Mouse (Mus musculus) myocyte (in vitro differentiated cells): ENCODE measurements around the gene Hsd17b2. TPM values are rescaled to one million over a fixed set of nuclear protein-coding genes. Genes with fewer than 3 reads are reported as not detected.

Experiments
- H3K27me3 ChIP-seq: one replicate; pipeline ENCODE4 v1.6.1; 2011; ENCODE audit not compliant: control insufficient read depth, insufficient read depth, insufficient read length
- H3K36me3 ChIP-seq: one replicate; pipeline ENCODE4 v1.6.1; 2011; ENCODE audit not compliant: control insufficient read depth, insufficient read depth
- H3K4me2 ChIP-seq: one replicate; pipeline ENCODE4 v1.6.1; 2011; ENCODE audit warnings: low read depth, control low read depth
- H3K4me3 ChIP-seq: one replicate; pipeline ENCODE4 v1.5.1; 2011; ENCODE audit warnings: mild to moderate bottlenecking, control low read depth, moderate library complexity
- H3K79me2 ChIP-seq: one replicate; pipeline ENCODE4 v1.6.1; 2011; ENCODE audit not compliant: control insufficient read depth, insufficient read depth
- H3ac ChIP-seq: one replicate; pipeline ENCODE4 v1.6.1; 2011; ENCODE audit not compliant: control insufficient read depth, insufficient read length
- CEBPB ChIP-seq: IDR thresholded peaks from 2 replicates; pipeline ENCODE4 v1.6.1; 2011; ENCODE audit warnings: mild to moderate bottlenecking, moderate library complexity; ENCODE audit not compliant: poor library complexity, insufficient read depth, severe bottlenecking
- E2F4 ChIP-seq: IDR thresholded peaks from one replicate; pipeline ENCODE4 v1.6.1; 2011; ENCODE audit warnings: mild to moderate bottlenecking, control low read depth, moderate library complexity; ENCODE audit not compliant: insufficient read depth
- MAX ChIP-seq: IDR thresholded peaks from one replicate; pipeline ENCODE4 v1.6.1; 2011; ENCODE audit warnings: low read depth, mild to moderate bottlenecking, control low read depth
- MYOD1 ChIP-seq, 3 experiments: IDR thresholded peaks; one replicate each; pipeline ENCODE4 v1.6.1; 2011; ENCODE audit warnings: control low read depth in 2 of 3, low read depth in 2 of 3, mild to moderate bottlenecking in 2 of 3, moderate library complexity in 1 of 3; ENCODE audit not compliant: insufficient read length in 2 of 3, control insufficient read depth in 1 of 3
- MYOG ChIP-seq, 3 experiments: IDR thresholded peaks; one replicate each; pipeline ENCODE4 v1.6.1; 2011; ENCODE audit warnings: control low read depth in 2 of 3, low read depth in 2 of 3, mild to moderate bottlenecking in 2 of 3; ENCODE audit not compliant: insufficient read length in 2 of 3, control insufficient read depth in 1 of 3, insufficient read depth in 1 of 3
- POLR2A ChIP-seq: IDR thresholded peaks from one replicate; pipeline ENCODE4 v1.6.1; 2011; ENCODE audit warnings: low read depth, mild to moderate bottlenecking, control low read depth, moderate library complexity; ENCODE audit not compliant: insufficient read length
- POLR2AphosphoS2 ChIP-seq: IDR thresholded peaks from one replicate; pipeline ENCODE4 v1.6.1; 2011; ENCODE audit warnings: low read depth, control low read depth; ENCODE audit not compliant: insufficient read length
- REST ChIP-seq: IDR thresholded peaks from one replicate; pipeline ENCODE4 v1.6.1; 2011; ENCODE audit warnings: mild to moderate bottlenecking, control low read depth, moderate library complexity; ENCODE audit not compliant: insufficient read depth, insufficient read length
- SRF ChIP-seq: IDR thresholded peaks from one replicate; pipeline ENCODE4 v1.6.1; 2011; ENCODE audit warnings: low read depth; ENCODE audit not compliant: control insufficient read depth, insufficient read length
- TCF12 ChIP-seq: IDR thresholded peaks from one replicate; pipeline ENCODE4 v1.6.1; 2011; ENCODE audit warnings: mild to moderate bottlenecking, control low read depth; ENCODE audit not compliant: poor library complexity, insufficient read depth, severe bottlenecking
- TCF3 ChIP-seq: IDR thresholded peaks from one replicate; pipeline ENCODE4 v1.6.1; 2011; ENCODE audit warnings: low read depth, control low read depth; ENCODE audit not compliant: insufficient read length
- USF1 ChIP-seq: IDR thresholded peaks from one replicate; pipeline ENCODE4 v1.6.1; 2011; ENCODE audit warnings: low read depth, mild to moderate bottlenecking, control low read depth, moderate library complexity
- polyA plus RNA-seq: library from polyadenylated mRNA; unstranded; fragments of >200 nt; fragmentation: generic; extraction: Trizol; gene quantifications from one replicate; pipeline ENCODE4 v1.2.1, GENCODE M21; 2012; ENCODE audit warnings: missing spikeins

The Hsd17b2 gene
- polyA plus RNA-seq, 1 experiment = not detected

DNA sequence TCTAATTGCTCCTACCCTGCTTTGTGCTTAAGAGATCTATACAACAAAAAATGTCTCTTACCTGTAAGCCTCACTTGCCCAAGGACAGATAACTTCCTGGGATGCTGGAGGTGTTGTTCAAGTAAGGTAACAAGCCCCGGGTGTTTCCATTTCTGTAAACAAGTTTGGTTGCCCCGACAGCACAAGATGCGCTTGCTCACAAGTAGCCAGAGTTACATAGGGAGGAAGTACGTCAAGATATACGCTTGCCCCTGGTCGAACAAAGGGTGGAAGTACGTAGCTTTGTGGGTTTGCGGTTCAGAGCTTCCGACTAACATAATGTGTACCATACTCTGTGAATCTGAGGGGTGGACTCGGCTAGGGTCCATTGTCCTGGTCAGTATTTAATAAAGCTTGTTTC is 74.4 kb downstream of the Hsd17b2 start:
- H3K4me3 ChIP-seq = no peak overlapping the region
- TF ChIP-seq TCF3 (no peak), MYOG (IDR thresholded peaks at IDR 0.05; ENCODE audit: control insufficient read depth in 1 of 3, insufficient read depth in 1 of 3, insufficient read length in 2 of 3, low read depth in 2 of 3) (no peak), CEBPB (no peak), REST (no peak), USF1 (no peak), MYOD1 (IDR thresholded peaks at IDR 0.05; ENCODE audit: control insufficient read depth in 1 of 3, insufficient read length in 2 of 3, low read depth in 2 of 3) (no peak), POLR2AphosphoS2 (no peak), TCF12 (no peak), MAX (no peak), E2F4 (no peak), SRF (no peak), POLR2A (no peak)
- H3K36me3 ChIP-seq = no peaks in the 10 kb centered on the region
- H3K4me2 ChIP-seq = no peak overlapping the region
- no peak overlapping the region for H3ac ChIP-seq
- no peaks in the 10 kb centered on the region for H3K79me2 ChIP-seq
- no peaks in the 10 kb centered on the region for H3K27me3 ChIP-seq

DNA sequence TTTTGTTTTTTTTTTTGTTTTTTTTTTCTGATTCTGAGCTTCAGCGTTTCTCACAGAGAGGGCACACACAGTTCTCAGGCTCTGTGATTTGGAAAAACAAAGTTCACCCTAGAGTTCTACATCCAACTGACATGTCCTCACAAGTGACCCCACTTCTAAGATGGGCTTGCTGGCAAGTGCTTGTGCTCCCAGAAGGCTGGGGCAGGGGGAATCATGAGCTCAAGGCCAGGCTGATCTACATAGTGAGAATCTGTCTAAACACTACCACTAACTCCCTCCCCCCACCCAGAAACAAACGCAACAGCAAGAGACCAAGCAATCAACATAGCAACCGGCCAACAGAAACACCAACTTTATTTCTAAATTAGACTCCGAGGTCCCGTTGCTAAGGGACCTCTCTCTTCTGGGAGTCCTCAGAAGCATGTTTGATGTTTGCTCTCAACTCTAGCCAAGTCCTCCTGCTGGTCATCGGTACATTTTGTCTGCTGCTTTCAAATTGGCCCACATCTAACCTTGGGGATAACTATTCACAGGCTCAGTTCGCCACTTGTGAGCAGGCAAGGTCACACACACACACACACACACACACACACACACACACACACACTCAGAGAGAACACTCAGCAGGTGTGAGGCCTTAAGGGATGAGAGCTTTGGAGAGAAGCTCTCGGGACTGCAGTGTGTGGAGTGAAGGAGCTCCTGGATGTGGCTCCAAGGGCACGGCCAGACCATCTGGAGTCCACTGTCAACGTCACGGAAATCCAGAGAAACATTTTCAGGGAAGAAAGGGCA is 77.0 kb downstream of the Hsd17b2 start:
- TF ChIP-seq MAX (no peak), MYOD1 (IDR thresholded peaks at IDR 0.05; ENCODE audit: control insufficient read depth in 1 of 3, insufficient read length in 2 of 3, low read depth in 2 of 3) (no peak), POLR2A (no peak), MYOG (IDR thresholded peaks at IDR 0.05; ENCODE audit: control insufficient read depth in 1 of 3, insufficient read depth in 1 of 3, insufficient read length in 2 of 3, low read depth in 2 of 3) (no peak), REST (no peak), POLR2AphosphoS2 (no peak), TCF3 (no peak), E2F4 (no peak), USF1 (no peak), CEBPB (no peak), SRF (no peak), TCF12 (no peak)
- no peaks in the 10 kb centered on the region for H3K27me3 ChIP-seq
- H3K4me2 ChIP-seq = no peak overlapping the region

DNA sequence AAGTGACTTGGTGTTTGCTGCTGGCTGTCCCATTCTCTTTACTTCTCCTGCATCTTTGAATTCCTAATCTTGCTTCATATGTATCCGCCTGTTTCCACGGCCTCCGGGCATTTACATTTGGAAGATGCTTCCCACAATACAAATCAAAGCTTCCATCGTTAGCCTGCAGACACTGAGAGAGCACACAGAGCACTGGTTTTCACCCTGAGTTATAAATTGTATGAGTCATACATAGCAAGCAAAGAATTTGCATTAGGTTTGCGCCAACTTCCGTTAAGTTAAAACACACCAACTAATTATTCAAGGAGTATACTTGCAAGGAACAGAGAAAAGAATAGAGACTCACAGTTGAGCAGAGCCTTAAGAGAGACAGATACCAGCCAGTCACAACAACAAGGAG is 77.6 kb downstream of the Hsd17b2 start:
- H3K4me2 ChIP-seq = no peak overlapping the region
- H3K4me3 ChIP-seq = no peak overlapping the region
- no peaks in the 10 kb centered on the region for H3K36me3 ChIP-seq
- H3ac ChIP-seq = no peak overlapping the region
- no peaks in the 10 kb centered on the region for H3K79me2 ChIP-seq
- no peaks in the 10 kb centered on the region for H3K27me3 ChIP-seq
- no peak for TF ChIP-seq POLR2AphosphoS2

More for the DNA sequence above, 77.0 kb downstream of the Hsd17b2 start:
- Histone ChIP-seq H3K79me2 (no peaks in the 10 kb centered on the region), H3ac (no peak overlapping the region), H3K36me3 (no peaks in the 10 kb centered on the region), H3K4me3 (no peak overlapping the region)

- TF ChIP-seq TCF12 = no peak
- TF ChIP-seq POLR2A = no peak
- TF ChIP-seq SRF = no peak
- no peak for TF ChIP-seq POLR2AphosphoS2
- no peak for TF ChIP-seq TCF3
- TF ChIP-seq USF1 = no peak
- no peak for TF ChIP-seq MYOG (IDR thresholded peaks at IDR 0.05; ENCODE audit: control insufficient read depth in 1 of 3, insufficient read depth in 1 of 3, insufficient read length in 2 of 3, low read depth in 2 of 3)
- TF ChIP-seq MYOD1 (IDR thresholded peaks at IDR 0.05; ENCODE audit: control insufficient read depth in 1 of 3, insufficient read length in 2 of 3, low read depth in 2 of 3) = no peak
- no peak for TF ChIP-seq REST
- TF ChIP-seq CEBPB = no peak
- TF ChIP-seq MAX = no peak
- TF ChIP-seq E2F4 = no peak
- no peaks in the 10 kb centered on the region for H3K27me3 ChIP-seq
- no peaks in the 10 kb centered on the region for H3K79me2 ChIP-seq
- H3K4me3 ChIP-seq = no peak overlapping the region
- H3ac ChIP-seq = no peak overlapping the region
- H3K36me3 ChIP-seq = no peaks in the 10 kb centered on the region
- H3K4me2 ChIP-seq = no peak overlapping the region
These were observed 79.8 kb downstream of the Hsd17b2 start for GRCm38 (mm10) chr8:117781375-117782129.
